In the genomic region with DNA sequence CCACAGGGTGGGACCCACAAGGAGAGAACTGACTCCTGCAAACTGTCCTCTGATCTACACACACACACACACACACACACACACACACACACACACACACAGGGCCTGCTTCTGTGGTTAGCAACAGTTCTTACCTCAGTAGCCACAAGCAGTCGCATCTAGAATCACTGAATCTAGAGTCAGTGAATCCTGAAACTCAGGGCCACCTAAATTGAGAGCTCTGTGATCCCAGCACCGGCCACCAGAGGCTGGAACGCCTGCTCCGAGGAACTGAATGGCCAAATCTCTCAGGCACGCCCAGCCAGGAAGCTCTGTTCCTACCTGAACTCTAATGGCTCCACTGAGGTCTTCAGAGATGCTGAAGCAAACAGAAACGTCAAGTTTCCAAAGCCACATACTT, we compare ENCODE assay signal across 8 mouse cellular contexts. TPM values are rescaled to one million over a fixed set of nuclear protein-coding genes. Genes with fewer than 3 reads are reported as not detected.
DNase-seq lines count a peak whose midpoint lies in the region; ATAC-seq and TF ChIP-seq lines count a peak whose summit lies in the region.

No protein-coding gene starts in this region.

- H3K36me3 ChIP-seq in heart, postnatal 0 days (replicated peaks; ENCODE audit: control insufficient read depth, insufficient read depth, low read length): no peaks in the 10 kb centered on the region
- H3K36me3 ChIP-seq in heart, embryonic 11.5 days (ENCODE audit: control insufficient read depth, insufficient read depth, low read length): no peaks in the 10 kb centered on the region
- H3K36me3 ChIP-seq in limb, embryonic 10.5 days: no peaks in the 10 kb centered on the region

- TF ChIP-seq EP300 in heart, postnatal 0 days (IDR thresholded peaks at IDR 0.05; ENCODE audit: low read depth): no peak

- no peak overlapping the region for H3K4me2 ChIP-seq in heart, postnatal 0 days (ENCODE audit: low read depth, low read length)
- H3K4me2 ChIP-seq in heart, embryonic 11.5 days: no peak overlapping the region

- no peaks in the 10 kb centered on the region for H3K9me3 ChIP-seq in heart, postnatal 0 days (replicated peaks; ENCODE audit: control insufficient read depth, low read length)
- no peaks in the 10 kb centered on the region for H3K9me3 ChIP-seq in heart, embryonic 11.5 days (replicated peaks; ENCODE audit: control insufficient read depth, low read length)
- no peaks in the 10 kb centered on the region for H3K9me3 ChIP-seq in limb, embryonic 10.5 days (replicated peaks)

- no peak for DNase-seq in heart, postnatal 0 days (ENCODE audit: low spot score)
- DNase-seq in 3T3-L1 (ENCODE audit: low read depth, low spot score): peak; percentile 50
- peak; percentile 87 for DNase-seq in T-cell, adult 2 months (ENCODE audit: low spot score)
- DNase-seq in lung, adult 2 months: peak; percentile 38
- DNase-seq in thymus, postnatal 36 days: peak; percentile 29 to 50
- no peak for DNase-seq in limb, embryonic 10.5 days (ENCODE audit: low spot score)
- no peak for DNase-seq in embryo, embryonic 11 days

- TF ChIP-seq POLR2A in lung, adult 2 months (IDR thresholded peaks at IDR 0.05; ENCODE audit: borderline replicate concordance, extremely low read depth, low read depth, low read length): no peak

- H3K27ac ChIP-seq in heart, postnatal 0 days (ENCODE audit: low read depth): no peak overlapping the region
- H3K27ac ChIP-seq in heart, embryonic 11.5 days (ENCODE audit: low read depth, low read length): no peak overlapping the region
- no peak overlapping the region for H3K27ac ChIP-seq in limb, embryonic 10.5 days

- H3K27me3 ChIP-seq in heart, postnatal 0 days (ENCODE audit: control insufficient read depth, insufficient read depth, low read length): no peaks in the 10 kb centered on the region
- H3K27me3 ChIP-seq in heart, embryonic 11.5 days (ENCODE audit: control insufficient read depth, insufficient read depth, low read length): no peaks in the 10 kb centered on the region
- H3K27me3 ChIP-seq in limb, embryonic 10.5 days (ENCODE audit: low read depth, poor library complexity, severe bottlenecking): no peaks in the 10 kb centered on the region

- no peak overlapping the region for H3K4me3 ChIP-seq in heart, postnatal 0 days (ENCODE audit: low read depth, low read length)
- no peak overlapping the region for H3K4me3 ChIP-seq in heart, embryonic 11.5 days (ENCODE audit: low read depth, low read length)
- H3K4me3 ChIP-seq in lung, adult 2 months (replicated peaks; ENCODE audit: extremely low read depth, low read depth, low read length): no peak overlapping the region
- H3K4me3 ChIP-seq in limb, embryonic 10.5 days: no peak overlapping the region

- peak; percentile 48 for TF ChIP-seq CTCF in heart, postnatal 0 days (IDR thresholded peaks at IDR 0.05; ENCODE audit: low read depth)
- peak; percentile 58 for TF ChIP-seq CTCF in lung, adult 2 months (IDR thresholded peaks at IDR 0.05; ENCODE audit: insufficient read depth, low read length)

- H3K9ac ChIP-seq in heart, postnatal 0 days (replicated peaks; ENCODE audit: low read depth, low read length): no peak overlapping the region
- no peak overlapping the region for H3K9ac ChIP-seq in heart, embryonic 11.5 days (ENCODE audit: low read depth, low read length)

- peaks cover 4% of the 10 kb centered on the region; the same call in 1 of the 2 replicates for H3K4me1 ChIP-seq in heart, postnatal 0 days (ENCODE audit: control insufficient read depth, insufficient read depth)
- H3K4me1 ChIP-seq in heart, embryonic 11.5 days (ENCODE audit: control insufficient read depth, insufficient read depth, low read length): 0 out of 2 replicates have a peak, but pooled peaks cover under 1% of the 10 kb centered on the region
- H3K4me1 ChIP-seq in lung, adult 2 months (ENCODE audit: control insufficient read depth, insufficient read depth, low read length): no peaks in the 10 kb centered on the region
- H3K4me1 ChIP-seq in limb, embryonic 10.5 days: 0 out of 2 replicates have a peak, but pooled peaks cover 3% of the 10 kb centered on the region

- WGBS in heart, postnatal 0 days: 29% methylated on average over 6 of the region's 6 CpGs
- WGBS in heart, embryonic 11.5 days (ENCODE audit: insufficient replicate concordance): 31% methylated on average over 6 of the region's 6 CpGs
- 28% methylated on average over 6 of the region's 6 CpGs for WGBS in lung, adult 2 months
- 32% methylated on average over 6 of the region's 6 CpGs for WGBS in limb, embryonic 10.5 days

- ATAC-seq in heart, postnatal 0 days (ENCODE audit: insufficient read depth, low read depth): peak; percentile 55; the same call in 1 of the 2 replicates
- ATAC-seq in heart, embryonic 11.5 days (replicated peaks; ENCODE audit: insufficient number of reproducible peaks, low FRiP score, low TSS enrichment): no peak

RNA-seq across cellular contexts. Expression of a gene that starts 57.6 kb away (rescaled TPM):
- total RNA-seq in heart, postnatal 0 days (2014; rRNA removed; ENCODE audit: low replicate concordance): 41.7 and 50.5 TPM in 2 replicates
- 70.7 and 79.4 TPM in 2 replicates for polyA plus RNA-seq in heart, postnatal 0 days (2015; fragmentation: Nextera tagmentation; extraction: Ambion mirVana)
- 13.2 and 17.0 TPM in 2 replicates for polyA plus RNA-seq in heart, embryonic 11.5 days (2014; fragmentation: Nextera tagmentation; extraction: Ambion mirVana)
- polyA plus RNA-seq in lung, adult 2 months (2012; rRNA removed): 133 TPM in 2 replicates
- 4.5 and 5.5 TPM in 2 replicates for polyA plus RNA-seq in limb, embryonic 10.5 days (2016; fragmentation: Nextera tagmentation; extraction: Ambion mirVana)

RNA-seq across cellular contexts. Expression of a gene that starts 59.2 kb away (rescaled TPM):
- 161 and 163 TPM in 2 replicates for total RNA-seq in heart, postnatal 0 days (2014; rRNA removed; ENCODE audit: low replicate concordance)
- 122 and 132 TPM in 2 replicates for polyA plus RNA-seq in heart, postnatal 0 days (2015; fragmentation: Nextera tagmentation; extraction: Ambion mirVana)
- polyA plus RNA-seq in heart, embryonic 11.5 days (2014; fragmentation: Nextera tagmentation; extraction: Ambion mirVana): 71.3 and 74.0 TPM in 2 replicates
- 81.9 and 89.7 TPM in 2 replicates for polyA plus RNA-seq in lung, adult 2 months (2012; rRNA removed)
- 43.0 and 49.7 TPM in 2 replicates for polyA plus RNA-seq in limb, embryonic 10.5 days (2016; fragmentation: Nextera tagmentation; extraction: Ambion mirVana)

RNA-seq across cellular contexts. Expression of a gene that starts 59.4 kb away (rescaled TPM):
- total RNA-seq in heart, postnatal 0 days (2014; rRNA removed; ENCODE audit: low replicate concordance): 105 and 206 TPM in 2 replicates
- polyA plus RNA-seq in heart, postnatal 0 days (2015; fragmentation: Nextera tagmentation; extraction: Ambion mirVana): 63.9 and 71.8 TPM in 2 replicates
- polyA plus RNA-seq in heart, embryonic 11.5 days (2014; fragmentation: Nextera tagmentation; extraction: Ambion mirVana): 60.6 and 89.2 TPM in 2 replicates
- 63.9 and 66.2 TPM in 2 replicates for polyA plus RNA-seq in lung, adult 2 months (2012; rRNA removed)
- polyA plus RNA-seq in limb, embryonic 10.5 days (2016; fragmentation: Nextera tagmentation; extraction: Ambion mirVana): 18.3 and 21.9 TPM in 2 replicates

Comparison
In these comparisons a context has a peak if more than half of its experiments do, and no peak if none do; other contexts are left out.
1. DNase-seq: peak in 3T3-L1 (single experiment), T-cell, adult 2 months (single experiment), lung, adult 2 months (single experiment) and thymus, postnatal 36 days (2 of 2); none in heart, postnatal 0 days (single experiment), limb, embryonic 10.5 days (single experiment) and embryo, embryonic 11 days (single experiment).